Mouse (Mus musculus): Measurements from ENCODE around the gene Ntm. TPM values are rescaled to one million over a fixed set of nuclear protein-coding genes. Genes with fewer than 3 reads are reported as not detected.

Gene Ntm
- polyA plus RNA-seq, 1 experiment from 2014 or later = 11.5 TPM

GRCm38 (mm10) chr9:29680677-29681076 is 282.3 kb downstream of the Ntm start:
- WGBS = 18% methylated on average over 5 of the region's 5 CpGs
- Histone ChIP-seq H3K27ac (replicated peaks; ENCODE audit: low read depth, low read length) (no peak overlapping the region), H3K9me3 (replicated peaks; ENCODE audit: control insufficient read depth, low read length) (no peaks in the 10 kb centered on the region), H3K9ac (replicated peaks; ENCODE audit: low read length) (no peak overlapping the region), H3K27me3 (ENCODE audit: control insufficient read depth, insufficient read depth, low read length) (no peaks in the 10 kb centered on the region), H3K4me3 (ENCODE audit: low read depth, low read length) (no peak overlapping the region), H3K4me1 (ENCODE audit: control insufficient read depth, insufficient read depth, low read length) (no peaks in the 10 kb centered on the region), H3K4me2 (ENCODE audit: low read depth, low read length) (no peak overlapping the region), H3K36me3 (replicated peaks; ENCODE audit: control insufficient read depth, insufficient read depth, low read depth, low read length) (no peaks in the 10 kb centered on the region)
- ATAC-seq (replicated peaks; ENCODE audit: insufficient number of reproducible peaks, low FRiP score, low TSS enrichment, low read depth) (no peak), DNase-seq (ENCODE audit: low spot score) (no peak)

- Histone ChIP-seq H3K27me3 (ENCODE audit: control insufficient read depth, insufficient read depth, low read length) (no peaks in the 10 kb centered on the region), H3K9ac (replicated peaks; ENCODE audit: low read length) (no peak overlapping the region), H3K27ac (replicated peaks; ENCODE audit: low read depth, low read length) (no peak overlapping the region), H3K36me3 (replicated peaks; ENCODE audit: control insufficient read depth, insufficient read depth, low read depth, low read length) (no peaks in the 10 kb centered on the region), H3K4me1 (ENCODE audit: control insufficient read depth, insufficient read depth, low read length) (no peaks in the 10 kb centered on the region; the same call in 1 of the 2 replicates), H3K4me3 (ENCODE audit: low read depth, low read length) (no peak overlapping the region), H3K9me3 (replicated peaks; ENCODE audit: control insufficient read depth, low read length) (no peaks in the 10 kb centered on the region), H3K4me2 (ENCODE audit: low read depth, low read length) (no peak overlapping the region)
- ATAC-seq (replicated peaks; ENCODE audit: insufficient number of reproducible peaks, low FRiP score, low TSS enrichment, low read depth) (no peak), DNase-seq (ENCODE audit: low spot score) (no peak)
- 65% methylated on average over 8 of the region's 8 CpGs for WGBS
These were observed 289.0 kb downstream of the Ntm start for GRCm38 (mm10) chr9:29673911-29674310.

DNA sequence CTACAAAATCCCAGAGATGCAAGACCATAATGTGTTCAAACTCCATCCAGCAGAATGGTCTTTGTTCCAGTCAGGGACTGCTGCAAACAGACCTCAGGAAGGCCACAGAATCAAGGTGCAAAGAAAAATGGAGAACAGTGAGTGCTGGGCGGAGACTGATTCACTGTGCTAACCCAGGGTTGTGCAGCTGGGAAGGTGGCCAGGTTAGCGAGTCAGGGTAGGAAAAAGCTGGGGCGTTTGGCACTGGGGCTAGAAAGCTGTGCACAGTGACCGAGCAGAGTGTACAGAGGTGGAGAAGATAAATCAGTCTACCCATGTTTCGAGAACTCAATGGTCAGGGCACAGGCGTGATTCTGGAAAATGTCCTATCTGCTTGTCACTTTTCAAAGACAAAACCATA is 291.1 kb downstream of the Ntm start:
- no peak for ATAC-seq (replicated peaks; ENCODE audit: insufficient number of reproducible peaks, low FRiP score, low TSS enrichment, low read depth)
- Histone ChIP-seq H3K4me2 (ENCODE audit: low read depth, low read length) (no peak overlapping the region), H3K4me3 (ENCODE audit: low read depth, low read length) (no peak overlapping the region), H3K27me3 (ENCODE audit: control insufficient read depth, insufficient read depth, low read length) (no peaks in the 10 kb centered on the region), H3K9ac (replicated peaks; ENCODE audit: low read length) (no peak overlapping the region), H3K36me3 (replicated peaks; ENCODE audit: control insufficient read depth, insufficient read depth, low read depth, low read length) (no peaks in the 10 kb centered on the region), H3K27ac (replicated peaks; ENCODE audit: low read depth, low read length) (no peak overlapping the region), H3K4me1 (ENCODE audit: control insufficient read depth, insufficient read depth, low read length) (no peaks in the 10 kb centered on the region; the same call in 1 of the 2 replicates), H3K9me3 (replicated peaks; ENCODE audit: control insufficient read depth, low read length) (no peaks in the 10 kb centered on the region)
- no peak for DNase-seq (ENCODE audit: low spot score)
- 88% methylated on average over 6 of the region's 6 CpGs for WGBS

GRCm38 (mm10) chr9:29663286-29663685 is 299.7 kb downstream of the Ntm start:
- DNase-seq (ENCODE audit: low spot score) (no peak), ATAC-seq (replicated peaks; ENCODE audit: insufficient number of reproducible peaks, low FRiP score, low TSS enrichment, low read depth) (no peak)
- Histone ChIP-seq H3K4me2 (ENCODE audit: low read depth, low read length) (no peak overlapping the region), H3K4me1 (ENCODE audit: control insufficient read depth, insufficient read depth, low read length) (no peaks in the 10 kb centered on the region), H3K27ac (replicated peaks; ENCODE audit: low read depth, low read length) (no peak overlapping the region), H3K9me3 (replicated peaks; ENCODE audit: control insufficient read depth, low read length) (no peaks in the 10 kb centered on the region), H3K4me3 (ENCODE audit: low read depth, low read length) (no peak overlapping the region), H3K36me3 (replicated peaks; ENCODE audit: control insufficient read depth, insufficient read depth, low read depth, low read length) (no peaks in the 10 kb centered on the region), H3K9ac (replicated peaks; ENCODE audit: low read length) (no peak overlapping the region), H3K27me3 (ENCODE audit: control insufficient read depth, insufficient read depth, low read length) (no peaks in the 10 kb centered on the region)
- 72% methylated on average over 7 of the region's 7 CpGs for WGBS

DNA sequence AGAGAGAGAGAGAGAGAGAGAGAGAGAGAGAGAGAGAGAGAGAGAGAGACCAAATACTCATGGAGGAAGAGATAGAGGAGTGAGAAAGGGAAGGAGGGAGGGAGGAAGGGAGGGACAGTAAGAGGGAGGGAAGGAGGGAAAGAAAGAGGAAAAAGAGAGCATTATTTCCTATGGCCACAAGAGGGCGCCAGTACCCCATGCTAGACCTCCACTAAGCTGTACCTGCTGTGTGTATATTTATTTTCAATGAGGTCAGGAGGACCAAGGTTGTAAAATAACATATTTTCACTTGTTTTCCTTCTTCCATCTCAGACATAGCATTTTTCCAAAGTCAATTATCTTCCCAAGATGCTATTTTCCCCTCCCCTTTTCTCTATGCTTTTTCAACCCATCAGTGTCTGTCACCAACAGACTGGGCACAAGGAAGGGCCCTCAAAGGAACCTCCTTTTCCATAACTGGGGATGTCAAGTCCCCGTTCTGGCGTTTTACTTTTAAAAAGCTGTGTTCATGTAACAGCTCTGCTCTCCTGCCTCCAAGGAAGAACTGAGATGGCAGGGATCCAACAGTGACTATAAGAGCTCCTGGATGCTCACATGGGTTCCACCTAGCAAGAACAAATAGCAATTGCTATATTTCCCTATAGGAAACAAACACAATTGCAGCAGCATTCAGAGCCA is 301.3 kb downstream of the Ntm start:
- Histone ChIP-seq H3K27me3 (ENCODE audit: control insufficient read depth, insufficient read depth, low read length) (no peaks in the 10 kb centered on the region), H3K4me3 (ENCODE audit: low read depth, low read length) (no peak overlapping the region), H3K4me2 (ENCODE audit: low read depth, low read length) (no peak overlapping the region), H3K27ac (replicated peaks; ENCODE audit: low read depth, low read length) (no peak overlapping the region), H3K4me1 (ENCODE audit: control insufficient read depth, insufficient read depth, low read length) (no peaks in the 10 kb centered on the region), H3K36me3 (replicated peaks; ENCODE audit: control insufficient read depth, insufficient read depth, low read depth, low read length) (no peaks in the 10 kb centered on the region), H3K9me3 (replicated peaks; ENCODE audit: control insufficient read depth, low read length) (no peaks in the 10 kb centered on the region), H3K9ac (replicated peaks; ENCODE audit: low read length) (no peak overlapping the region)
- no peak for ATAC-seq (replicated peaks; ENCODE audit: insufficient number of reproducible peaks, low FRiP score, low TSS enrichment, low read depth)
- peak; percentile 71 for DNase-seq (ENCODE audit: low spot score)
- 13% methylated on average over 3 of the region's 3 CpGs for WGBS

DNA sequence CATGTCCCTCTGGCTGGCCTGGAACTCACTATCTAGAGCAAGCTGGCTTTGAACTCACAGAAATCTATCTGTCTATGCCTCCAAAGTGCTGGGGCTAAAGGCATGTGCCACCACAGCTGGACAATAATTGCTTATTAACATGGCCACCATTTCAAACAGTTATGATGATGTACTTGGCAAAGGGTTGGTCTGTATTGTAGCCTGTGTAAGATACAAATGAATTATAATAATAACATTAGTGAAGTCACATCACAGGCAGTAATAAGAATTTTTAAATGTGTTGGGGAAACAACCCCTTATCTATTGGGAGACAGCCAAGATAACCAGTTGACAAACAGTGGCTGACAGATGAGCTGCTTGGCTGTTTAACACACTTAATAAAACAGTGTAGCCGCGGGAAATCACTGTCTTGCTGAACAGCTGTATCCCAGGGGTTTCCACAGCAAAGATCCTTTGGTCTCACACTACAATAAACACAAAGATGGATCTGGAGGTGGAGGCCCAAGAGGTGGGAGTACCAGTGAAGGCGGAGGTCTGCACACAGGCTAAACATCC is 302.8 kb downstream of the Ntm start:
- 68% methylated on average over 3 of the region's 3 CpGs for WGBS
- Histone ChIP-seq H3K27ac (replicated peaks; ENCODE audit: low read depth, low read length) (no peak overlapping the region), H3K27me3 (ENCODE audit: control insufficient read depth, insufficient read depth, low read length) (no peaks in the 10 kb centered on the region), H3K9me3 (replicated peaks; ENCODE audit: control insufficient read depth, low read length) (no peaks in the 10 kb centered on the region), H3K4me2 (ENCODE audit: low read depth, low read length) (no peak overlapping the region), H3K4me1 (ENCODE audit: control insufficient read depth, insufficient read depth, low read length) (no peaks in the 10 kb centered on the region), H3K36me3 (replicated peaks; ENCODE audit: control insufficient read depth, insufficient read depth, low read depth, low read length) (no peaks in the 10 kb centered on the region), H3K4me3 (ENCODE audit: low read depth, low read length) (no peak overlapping the region), H3K9ac (replicated peaks; ENCODE audit: low read length) (no peak overlapping the region)
- DNase-seq (ENCODE audit: low spot score) (no peak), ATAC-seq (replicated peaks; ENCODE audit: insufficient number of reproducible peaks, low FRiP score, low TSS enrichment, low read depth) (no peak)

- no peak overlapping the region for H3K27ac ChIP-seq (replicated peaks; ENCODE audit: low read depth, low read length)
- 82% methylated on average over 7 of the region's 7 CpGs for WGBS
- no peaks in the 10 kb centered on the region for H3K36me3 ChIP-seq (replicated peaks; ENCODE audit: control insufficient read depth, insufficient read depth, low read depth, low read length)
- no peak overlapping the region for H3K9ac ChIP-seq (replicated peaks; ENCODE audit: low read length)
- H3K4me3 ChIP-seq (ENCODE audit: low read depth, low read length) = no peak overlapping the region
- H3K4me2 ChIP-seq (ENCODE audit: low read depth, low read length) = no peak overlapping the region
- H3K27me3 ChIP-seq (ENCODE audit: control insufficient read depth, insufficient read depth, low read length) = no peaks in the 10 kb centered on the region
- no peaks in the 10 kb centered on the region for H3K9me3 ChIP-seq (replicated peaks; ENCODE audit: control insufficient read depth, low read length)
- ATAC-seq (replicated peaks; ENCODE audit: insufficient number of reproducible peaks, low FRiP score, low TSS enrichment, low read depth) = 0 out of 2 replicates have a peak, but pooled peaks have one; percentile 29
- no peaks in the 10 kb centered on the region for H3K4me1 ChIP-seq (ENCODE audit: control insufficient read depth, insufficient read depth, low read length)
- no peak for DNase-seq (ENCODE audit: low spot score)
These were observed 305.0 kb downstream of the Ntm start for GRCm38 (mm10) chr9:29657761-29658465.

GRCm38 (mm10) chr9:29654885-29655284 is 308.1 kb downstream of the Ntm start:
- Histone ChIP-seq H3K9ac (replicated peaks; ENCODE audit: low read length) (no peak overlapping the region), H3K27me3 (ENCODE audit: control insufficient read depth, insufficient read depth, low read length) (no peaks in the 10 kb centered on the region), H3K9me3 (replicated peaks; ENCODE audit: control insufficient read depth, low read length) (no peaks in the 10 kb centered on the region), H3K4me2 (ENCODE audit: low read depth, low read length) (no peak overlapping the region), H3K4me3 (ENCODE audit: low read depth, low read length) (no peak overlapping the region), H3K36me3 (replicated peaks; ENCODE audit: control insufficient read depth, insufficient read depth, low read depth, low read length) (no peaks in the 10 kb centered on the region), H3K27ac (replicated peaks; ENCODE audit: low read depth, low read length) (no peak overlapping the region), H3K4me1 (ENCODE audit: control insufficient read depth, insufficient read depth, low read length) (no peaks in the 10 kb centered on the region)
- DNase-seq (ENCODE audit: low spot score) (peak; percentile 74), ATAC-seq (replicated peaks; ENCODE audit: insufficient number of reproducible peaks, low FRiP score, low TSS enrichment, low read depth) (no peak)
- WGBS = 12% methylated on average over 6 of the region's 6 CpGs
